Mouse (Mus musculus): ENCODE results near the gene 1700010I14Rik. TPM values are rescaled to one million over a fixed set of nuclear protein-coding genes. Genes with fewer than 3 reads are reported as not detected.

The 1700010I14Rik gene
- 0.22 TPM for polyA plus RNA-seq (2014; fragmentation: Illumina TruSeq; extraction: RNeasy Lipid Tissue Mini Kit (QIAGEN cat#74804); ENCODE audit: low replicate concordance)

GRCm38 (mm10) chr17:8988119-8988807, at the start of gene 1700010I14Rik:
Gene 1700010I14Rik, plus strand, starts transcription at chr17:8988333.

Measured in small intestine, adult 10 weeks (tissue).